Mouse (Mus musculus): ENCODE results near the gene 4930453N24Rik.
A peak's percentile ranks its signal among the peaks of the same experiment; 100 is the strongest.

Gene 4930453N24Rik

GRCm38 (mm10) chr16:64719096-64719495 lies 51.9 kb downstream of the 4930453N24Rik start:
- DNase-seq = no peak

- DNase-seq = no peak
Measured at GRCm38 (mm10) chr16:64717814-64718213, 53.1 kb downstream of the 4930453N24Rik start.

- peak; percentile 77 for DNase-seq
Measured at GRCm38 (mm10) chr16:64711816-64712215, 59.1 kb downstream of the 4930453N24Rik start.

Measured in cerebellum, adult 9-10 months (tissue).